8 mouse cellular contexts compared by ENCODE assay signal in the genomic region with DNA sequence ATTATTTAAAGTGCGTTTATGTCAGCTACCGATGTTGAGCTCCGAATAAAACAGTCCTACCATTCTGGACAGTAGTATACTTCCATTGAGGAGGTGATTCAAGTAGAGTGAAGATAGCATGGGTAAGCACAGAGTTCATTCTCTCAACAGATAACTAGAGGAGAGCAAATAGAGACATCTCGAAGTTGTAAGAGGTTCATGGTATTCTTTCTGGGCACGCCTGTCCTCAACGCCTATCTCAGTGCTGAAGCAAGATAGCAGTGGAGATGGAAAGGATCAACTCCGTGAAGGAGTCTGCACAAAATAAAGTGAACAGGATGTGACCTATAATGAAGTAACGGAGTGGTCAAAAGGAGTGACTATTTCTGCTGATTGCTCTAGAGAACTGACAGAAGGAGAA. TPM values are rescaled to one million over a fixed set of nuclear protein-coding genes. Genes with fewer than 3 reads are reported as not detected.
DNase-seq lines count a peak whose midpoint lies in the region; ATAC-seq and TF ChIP-seq lines count a peak whose summit lies in the region.

No protein-coding gene starts in this region.

- no peaks in the 10 kb centered on the region for H3K27me3 ChIP-seq in kidney, adult 2 months (replicated peaks; ENCODE audit: control insufficient read depth, insufficient read depth, low read length)
- H3K27me3 ChIP-seq in hindbrain, embryonic 15.5 days, result no peaks in the 10 kb centered on the region
- no peaks in the 10 kb centered on the region for H3K27me3 ChIP-seq in midbrain, embryonic 14.5 days (ENCODE audit: control insufficient read depth, insufficient read depth, low read length)
- H3K27me3 ChIP-seq in thymus, adult 2 months (ENCODE audit: control insufficient read depth, insufficient read depth, low read length), result no peaks in the 10 kb centered on the region

- H3K9me3 ChIP-seq in hindbrain, embryonic 15.5 days, result no peaks in the 10 kb centered on the region
- no peaks in the 10 kb centered on the region for H3K9me3 ChIP-seq in midbrain, embryonic 14.5 days (ENCODE audit: control insufficient read depth, low read length)

- H3K9ac ChIP-seq in hindbrain, embryonic 15.5 days, result peak overlapping the region; percentile 78
- peak overlapping the region; percentile 89 for H3K9ac ChIP-seq in midbrain, embryonic 14.5 days (replicated peaks; ENCODE audit: low read length)

- H3K36me3 ChIP-seq in kidney, adult 2 months (ENCODE audit: control insufficient read depth, insufficient read depth, low read length), result no peaks in the 10 kb centered on the region
- H3K36me3 ChIP-seq in hindbrain, embryonic 15.5 days, result peaks cover 10% of the 10 kb centered on the region
- H3K36me3 ChIP-seq in midbrain, embryonic 14.5 days (ENCODE audit: control insufficient read depth, insufficient read depth, low read length), result peaks cover 20% of the 10 kb centered on the region
- H3K36me3 ChIP-seq in thymus, adult 2 months (ENCODE audit: control insufficient read depth, insufficient read depth, low read length), result no peaks in the 10 kb centered on the region

- TF ChIP-seq POLR2A in kidney, adult 2 months (IDR thresholded peaks at IDR 0.05; ENCODE audit: low read depth, low read length), result no peak
- TF ChIP-seq POLR2A in bone marrow macrophage, adult 2 months (IDR thresholded peaks at IDR 0.05; ENCODE audit: borderline replicate concordance, low read depth, low read length), result no peak
- TF ChIP-seq POLR2A in thymus, adult 2 months (IDR thresholded peaks at IDR 0.05; ENCODE audit: control insufficient read depth, extremely low read depth, insufficient read depth, low read length, poor library complexity), result no peak

- peak overlapping the region; percentile 67 for H3K4me3 ChIP-seq in kidney, adult 2 months (ENCODE audit: insufficient read depth, low read depth, low read length)
- H3K4me3 ChIP-seq in bone marrow macrophage, adult 2 months (ENCODE audit: insufficient read depth, low read length), result peak overlapping the region; percentile 91
- H3K4me3 ChIP-seq in hindbrain, embryonic 15.5 days, result peak overlapping the region; percentile 71
- H3K4me3 ChIP-seq in midbrain, embryonic 14.5 days (replicated peaks; ENCODE audit: low read depth, low read length), result peak overlapping the region; percentile 80
- no peak overlapping the region for H3K4me3 ChIP-seq in thymus, adult 2 months (ENCODE audit: control insufficient read depth, insufficient read depth, low read length)

- no peak for ATAC-seq in hindbrain, embryonic 15.5 days (ENCODE audit: low FRiP score, low read depth)
- no peak for ATAC-seq in midbrain, embryonic 14.5 days (ENCODE audit: low FRiP score, low TSS enrichment)

- TF ChIP-seq CTCF in kidney, adult 2 months (conservative IDR thresholded peaks at IDR 0.05; ENCODE audit: insufficient read depth, insufficient read length, low read depth, low read length), result no peak
- no peak for TF ChIP-seq CTCF in bone marrow macrophage, adult 2 months (IDR thresholded peaks at IDR 0.05; ENCODE audit: low read depth, low read length)
- no peak for TF ChIP-seq CTCF in thymus, adult 2 months (IDR thresholded peaks at IDR 0.05; ENCODE audit: borderline replicate concordance, control insufficient read depth, extremely low read depth, insufficient read depth, low read length, poor library complexity)

- H3K4me2 ChIP-seq in hindbrain, embryonic 15.5 days, result peak overlapping the region; percentile 78
- peak overlapping the region; percentile 88 for H3K4me2 ChIP-seq in midbrain, embryonic 14.5 days (ENCODE audit: low read length)

- H3K4me1 ChIP-seq in kidney, adult 2 months (ENCODE audit: control insufficient read depth, insufficient read depth, low read length), result peaks cover 5% of the 10 kb centered on the region; the same call in 1 of the 2 replicates
- H3K4me1 ChIP-seq in bone marrow macrophage, adult 2 months (ENCODE audit: control insufficient read depth, insufficient read depth, low read length), result peaks cover 6% of the 10 kb centered on the region; the same call in 1 of the 2 replicates
- H3K4me1 ChIP-seq in hindbrain, embryonic 15.5 days (replicated peaks), result peaks cover 24% of the 10 kb centered on the region
- peaks cover 7% of the 10 kb centered on the region for H3K4me1 ChIP-seq in midbrain, embryonic 14.5 days (ENCODE audit: control insufficient read depth, insufficient read depth, low read length)
- no peaks in the 10 kb centered on the region for H3K4me1 ChIP-seq in thymus, adult 2 months (replicated peaks; ENCODE audit: control insufficient read depth, insufficient read depth, low read length)

- WGBS in kidney, adult 2 months, result 9% methylated on average over 8 of the region's 8 CpGs
- 26% methylated on average over 8 of the region's 8 CpGs for WGBS in hindbrain, embryonic 15.5 days
- 25% methylated on average over 8 of the region's 8 CpGs for WGBS in midbrain, embryonic 14.5 days
- 21% methylated on average over 8 of the region's 8 CpGs for WGBS in thymus, adult 2 months

- DNase-seq in kidney, adult 2 months, result no peak
- no peak for DNase-seq in kidney, postnatal 36 days
- DNase-seq in midbrain, embryonic 14.5 days, result no peak
- no peak for DNase-seq in spleen, postnatal 10 days (ENCODE audit: low spot score in 2 of 2)
- DNase-seq in kidney, postnatal 10 days, result no peak
- no peak for DNase-seq in thymus, adult 2 months

- no peak overlapping the region for H3K27ac ChIP-seq in kidney, adult 2 months (ENCODE audit: insufficient read depth, low read depth, low read length)
- H3K27ac ChIP-seq in bone marrow macrophage, adult 2 months (ENCODE audit: insufficient read depth, low read depth, low read length), result no peak overlapping the region
- peak overlapping the region; percentile 85; the same call in 1 of the 2 replicates for H3K27ac ChIP-seq in hindbrain, embryonic 15.5 days (replicated peaks)
- no peak overlapping the region for H3K27ac ChIP-seq in midbrain, embryonic 14.5 days (replicated peaks; ENCODE audit: low read depth, low read length)
- no peak overlapping the region for H3K27ac ChIP-seq in thymus, adult 2 months (ENCODE audit: control insufficient read depth, insufficient read depth, low read length)

RNA-seq across cellular contexts. Expression of a gene that starts 0.8 kb away (rescaled TPM):
- 9.2 and 10.5 TPM in 2 replicates for polyA plus RNA-seq in kidney, adult 2 months (2012; rRNA removed)
- 17.2 and 21.2 TPM in 2 replicates for polyA plus RNA-seq in bone marrow macrophage, adult 2 months (2012; ENCODE audit: insufficient read depth, insufficient read length, missing spikeins)
- 32.1 and 33.3 TPM in 2 replicates for polyA plus RNA-seq in hindbrain, embryonic 15.5 days (2015; fragmentation: Nextera tagmentation; extraction: Ambion mirVana)
- polyA plus RNA-seq in midbrain, embryonic 14.5 days (2014; fragmentation: Nextera tagmentation; extraction: Ambion mirVana), result 31.4 and 35.1 TPM in 2 replicates
- polyA plus RNA-seq in thymus, adult 2 months (2012; rRNA removed), result 5.0 and 5.6 TPM in 2 replicates

RNA-seq across cellular contexts. Expression of a gene that starts 13.6 kb away (rescaled TPM):
- polyA plus RNA-seq in kidney, adult 2 months (2012; rRNA removed), result 53.8 and 60.2 TPM in 2 replicates
- 4.5 and 5.0 TPM in 2 replicates for polyA plus RNA-seq in bone marrow macrophage, adult 2 months (2012; ENCODE audit: insufficient read depth, insufficient read length, missing spikeins)
- 8.2 TPM in 2 replicates for polyA plus RNA-seq in hindbrain, embryonic 15.5 days (2015; fragmentation: Nextera tagmentation; extraction: Ambion mirVana)
- 6.2 and 9.0 TPM in 2 replicates for polyA plus RNA-seq in midbrain, embryonic 14.5 days (2014; fragmentation: Nextera tagmentation; extraction: Ambion mirVana)
- polyA plus RNA-seq in thymus, adult 2 months (2012; rRNA removed), result 3.8 and 5.4 TPM in 2 replicates
